Mouse (Mus musculus) cerebellum, postnatal 4 days (tissue): ENCODE measurements around the gene Adamts16.

ENCODE experiments used
- DNase-seq, 2 experiments: peaks; one replicate each; pipeline ENCODE4 v3.0.0; 2022; ENCODE audit warnings: low spot score in 2 of 2, mixed read lengths in 1 of 2

Adamts16 gene

DNA sequence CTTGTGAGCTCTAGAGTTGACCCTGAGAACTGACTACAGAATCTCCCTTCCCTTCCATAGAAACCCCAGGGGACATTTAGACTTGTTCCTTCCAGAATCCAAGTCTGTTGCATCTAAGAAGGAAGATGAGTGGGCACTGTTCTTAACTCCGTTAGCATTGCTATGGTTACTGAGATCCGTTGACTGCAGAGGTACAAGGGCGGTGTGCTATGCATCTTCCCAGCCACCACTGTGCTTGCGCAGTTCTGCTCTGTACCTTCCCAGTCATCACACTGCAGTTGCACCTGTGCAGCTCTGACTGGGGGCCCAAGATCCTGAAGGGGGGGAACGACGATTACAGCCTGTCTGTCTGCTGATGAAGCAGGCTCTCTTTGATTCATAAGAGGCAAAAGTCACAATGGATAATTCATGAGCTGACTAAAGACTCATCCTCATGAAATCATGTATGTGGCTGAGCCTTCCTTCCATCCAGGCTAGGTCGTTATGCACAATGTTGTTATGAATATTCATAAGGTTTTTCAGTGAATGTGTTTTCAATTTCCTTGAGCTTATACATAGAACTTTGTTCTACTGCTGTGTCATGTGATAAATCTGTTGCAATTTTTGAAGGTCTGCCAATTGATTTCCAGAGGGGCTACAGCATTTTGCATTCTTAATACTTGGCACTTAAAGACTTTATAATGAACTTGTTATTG is 127.4 kb downstream of the Adamts16 start:
- DNase-seq: no peak

DNA sequence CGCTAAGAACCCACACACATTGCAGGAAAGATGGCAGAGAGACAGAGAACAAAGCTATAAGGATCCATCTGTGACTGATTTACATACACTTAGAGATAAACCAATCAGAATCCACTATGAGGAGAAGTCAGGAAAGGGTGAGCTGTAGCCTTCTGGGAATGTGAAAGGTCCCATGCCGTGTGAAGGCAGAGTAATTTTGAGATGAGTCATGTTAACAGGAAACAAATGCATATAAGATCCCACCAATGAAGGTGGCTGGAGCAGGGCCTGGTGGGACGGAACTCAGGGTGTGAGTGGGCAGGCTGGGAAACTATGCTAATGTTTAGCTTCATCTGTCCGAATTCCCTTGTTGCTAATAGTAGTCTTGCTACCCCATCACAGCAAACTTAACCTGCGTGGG is 128.3 kb downstream of the Adamts16 start:
- DNase-seq: no peak

DNA sequence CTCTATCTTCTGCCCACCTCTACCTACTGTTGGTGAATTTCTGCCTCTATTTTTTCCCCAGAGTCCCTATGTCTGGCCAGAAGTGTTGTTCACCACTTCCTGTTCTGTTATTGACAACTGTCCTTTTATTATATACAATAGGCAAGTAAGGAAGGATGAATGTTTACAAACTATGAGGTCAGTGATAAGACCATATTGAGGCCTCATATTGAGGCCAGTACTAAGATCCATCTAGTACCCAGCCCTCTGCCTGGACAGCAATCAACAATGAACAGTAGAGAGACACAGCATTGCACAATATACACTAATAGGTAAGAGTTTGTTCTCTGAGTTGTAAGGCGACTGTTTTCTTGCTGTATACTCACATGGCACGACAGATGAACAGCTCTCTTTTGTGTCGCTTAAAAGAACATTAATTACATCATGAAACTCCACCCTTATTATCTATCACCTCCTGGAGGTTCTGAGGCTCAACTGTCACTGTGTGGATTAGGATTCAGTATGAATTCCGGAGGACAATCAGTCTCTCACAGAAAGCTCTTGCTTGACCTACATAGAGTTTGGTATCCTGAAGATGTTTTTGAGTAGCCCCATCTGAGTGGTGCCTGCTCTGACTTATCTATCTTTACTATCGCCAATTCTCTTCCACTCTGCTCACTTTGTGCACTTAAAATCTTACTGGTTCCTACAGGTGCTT is 134.3 kb downstream of the Adamts16 start:
- no peak for DNase-seq

DNA sequence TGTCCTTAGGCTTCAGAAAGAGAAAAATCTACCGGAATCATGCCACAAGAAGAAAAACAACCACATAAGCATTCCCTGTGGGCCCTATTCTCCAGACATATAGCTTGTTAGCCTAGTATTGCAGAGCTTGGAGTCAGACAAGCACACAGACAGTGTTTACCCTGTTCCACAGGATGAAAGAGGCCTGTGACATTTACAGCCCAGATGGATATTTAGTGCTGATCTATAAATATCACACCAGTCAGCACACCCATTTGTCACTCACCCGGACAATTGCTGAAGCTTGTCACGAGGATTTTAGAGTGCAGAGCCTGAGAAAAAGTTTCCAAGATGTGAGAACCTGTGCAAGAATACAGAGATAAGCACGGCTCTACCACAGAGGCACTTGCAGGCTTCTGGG is 138.7 kb downstream of the Adamts16 start:
- no peak for DNase-seq

DNA sequence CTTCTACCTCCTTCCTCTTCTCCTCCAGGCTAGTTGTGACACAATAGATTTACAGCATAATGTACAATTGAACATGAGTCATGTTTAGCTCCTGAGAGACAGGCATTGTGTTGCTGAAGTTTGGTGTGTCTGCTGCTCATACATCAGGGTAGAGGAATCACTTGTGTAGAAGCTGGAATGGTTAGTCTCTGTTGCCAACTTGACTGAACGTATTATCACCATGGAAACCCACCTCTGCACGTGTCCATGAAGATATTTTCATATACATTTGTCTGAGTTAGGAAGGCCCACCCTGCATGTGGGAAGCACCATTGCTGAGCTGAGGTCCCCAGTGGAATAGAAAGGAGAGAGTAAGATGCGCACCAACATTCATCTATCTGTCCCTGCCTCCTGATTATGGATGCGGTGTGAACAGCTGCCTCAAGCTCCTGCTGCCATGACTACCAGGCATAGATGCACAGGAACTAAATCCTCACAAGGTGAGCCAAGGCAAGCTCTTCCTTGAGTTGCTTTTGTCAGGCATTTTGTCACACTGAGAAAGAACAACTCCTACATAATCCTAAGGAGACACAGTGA is 142.7 kb downstream of the Adamts16 start:
- DNase-seq: no peak

DNA sequence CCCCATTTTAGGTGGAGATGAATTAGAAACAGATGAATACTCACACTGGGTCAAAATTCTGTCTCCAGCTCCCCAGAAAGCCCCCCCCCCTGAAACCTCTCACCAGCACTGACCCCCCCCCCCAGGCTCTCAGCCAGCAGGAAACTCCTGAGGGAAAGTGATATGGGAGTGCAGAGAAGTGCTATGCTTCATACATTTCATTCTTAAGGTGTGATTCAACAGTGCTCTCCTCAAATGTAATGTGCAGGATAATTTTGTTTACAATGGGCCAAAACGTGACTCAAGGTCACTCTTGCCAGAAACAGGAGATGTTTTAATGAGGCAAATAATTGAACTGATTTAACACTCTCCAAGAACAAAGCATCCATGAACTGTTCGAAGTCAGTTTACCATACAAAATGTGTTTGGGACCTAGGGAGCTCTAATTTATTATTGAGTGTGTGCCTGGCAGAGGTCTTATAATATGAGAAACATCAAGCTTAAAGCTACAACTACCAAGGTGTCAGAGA is 152.1 kb downstream of the Adamts16 start:
- DNase-seq: no peak

DNA sequence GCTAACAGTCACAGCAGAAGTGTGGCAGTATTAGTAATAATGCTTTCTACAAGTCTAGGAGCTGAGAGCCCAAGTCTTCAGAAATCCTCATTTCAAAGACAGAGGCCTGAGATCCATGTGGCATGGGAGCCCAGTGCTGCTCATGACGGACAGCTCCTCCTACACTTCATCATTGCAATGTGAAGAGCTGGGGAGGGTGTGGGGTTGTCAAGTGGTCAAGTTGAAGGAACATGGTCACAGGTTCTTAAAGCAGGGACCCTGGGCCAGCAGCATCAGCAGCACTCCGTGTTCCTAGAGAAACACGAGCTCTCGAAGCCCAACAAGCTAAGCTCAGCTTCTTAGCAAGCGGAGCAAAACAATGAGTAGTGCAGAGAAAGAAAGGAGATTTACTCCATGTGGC is 155.8 kb downstream of the Adamts16 start:
- DNase-seq: no peak

DNA sequence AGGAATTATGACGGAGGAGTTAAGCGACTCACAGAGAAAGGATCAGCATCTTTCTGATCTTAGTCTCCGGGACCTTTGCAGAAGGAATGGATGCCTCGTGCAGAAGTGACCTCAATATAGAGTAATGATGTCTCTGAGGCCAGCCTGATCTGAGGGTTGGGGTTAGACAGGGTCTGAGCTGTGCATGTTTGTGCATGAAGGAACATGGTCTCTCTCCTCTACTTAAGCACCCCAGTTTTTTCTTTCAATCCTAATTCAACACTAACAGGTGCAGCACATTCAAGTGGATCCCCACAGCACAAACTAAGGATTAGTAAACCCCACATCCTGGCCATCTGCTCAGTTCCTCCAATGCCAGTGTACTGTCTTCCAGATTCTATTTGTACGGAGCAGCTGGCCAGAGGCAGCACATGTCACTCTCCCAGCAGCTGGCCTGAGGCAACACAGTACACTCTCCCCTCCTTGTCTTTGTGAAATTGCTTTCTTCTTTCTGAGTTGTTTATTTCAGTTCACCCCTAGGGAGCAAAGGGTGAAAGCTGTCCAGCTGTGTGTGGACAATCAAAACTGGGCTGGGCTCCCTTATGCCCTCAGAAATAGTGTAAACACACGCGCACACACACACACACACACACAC is 156.5 kb downstream of the Adamts16 start:
- no peak for DNase-seq

DNA sequence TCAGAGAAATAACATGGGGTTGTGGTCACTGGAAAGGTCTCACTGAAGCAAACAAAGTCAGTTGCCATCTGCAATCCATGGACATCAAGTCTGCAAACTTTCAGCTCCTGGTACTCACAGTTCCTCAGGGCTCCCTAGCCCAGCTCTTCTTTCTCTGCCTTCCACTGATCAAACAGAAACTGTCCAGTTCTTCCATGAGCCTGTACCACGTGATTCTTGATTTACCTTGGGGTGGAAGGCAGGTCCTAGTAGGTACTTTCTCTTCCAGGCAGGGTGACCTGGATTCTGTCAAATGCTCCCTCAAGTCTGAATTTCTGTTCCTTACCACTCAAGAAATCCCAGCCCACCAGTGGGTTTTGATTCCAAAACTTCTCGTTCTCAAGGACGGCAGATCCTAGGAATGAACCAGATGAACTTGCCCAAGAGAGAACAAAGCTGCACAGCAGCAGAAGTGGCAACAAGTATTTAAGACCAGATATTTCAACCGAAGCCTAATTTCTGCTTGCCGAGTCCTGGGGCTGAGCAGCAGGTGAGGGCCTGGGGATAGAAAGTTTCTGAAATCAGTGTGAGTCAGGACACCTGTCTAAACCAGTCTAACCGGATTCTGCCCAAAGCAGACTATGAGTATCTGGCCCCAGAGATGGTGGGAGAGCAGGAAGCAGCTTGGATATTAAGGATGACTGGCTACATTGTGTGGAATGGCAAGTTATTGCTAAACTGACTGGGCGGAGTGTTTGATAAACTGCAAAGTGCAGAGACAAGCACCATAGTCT is 160.0 kb downstream of the Adamts16 start:
- DNase-seq: no peak

DNA sequence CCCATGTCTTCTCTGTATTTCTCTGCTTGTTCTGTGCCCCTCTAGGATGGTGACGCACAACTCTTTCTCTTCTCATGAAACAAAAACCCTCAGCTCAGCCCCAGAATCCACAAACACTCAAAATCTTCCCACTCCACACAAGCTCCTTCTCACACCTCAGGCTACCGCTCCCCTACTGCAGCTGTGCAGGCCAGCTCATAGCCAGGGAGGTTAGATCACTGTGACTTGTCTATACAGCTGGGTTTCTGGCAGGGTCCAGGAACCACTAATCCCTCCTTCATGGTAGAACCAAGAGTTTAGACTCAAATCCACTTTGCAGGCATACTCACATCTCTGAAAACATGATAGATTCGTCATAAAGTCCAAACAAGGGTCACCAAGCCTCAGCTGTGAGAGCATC is 161.3 kb downstream of the Adamts16 start:
- DNase-seq: no peak
